Comparison of ENCODE assay signal across 8 mouse cellular contexts in genomic region chr17:25698446-25698845, GRCm38 (mm10). TPM values are rescaled to one million over a fixed set of nuclear protein-coding genes. Genes with fewer than 3 reads are reported as not detected.
DNase-seq lines count a peak whose midpoint lies in the region; ATAC-seq and TF ChIP-seq lines count a peak whose summit lies in the region.

No protein-coding gene starts in this region.

- DNase-seq in A20 (ENCODE audit: low read depth, low spot score) (peak; percentile 74), R1 (ENCODE audit: low read depth, low spot score) (peak; percentile 83)
- peak; percentile 90 to 92 for DNase-seq in cerebellum, postnatal 10 days
- peak; percentile 77 for DNase-seq in gastrocnemius, adult 18-20 months (ENCODE audit: low spot score)
- DNase-seq in liver, adult 2 months (ENCODE audit: extremely low read depth, low read depth, low spot score) = peak; percentile 34
- DNase-seq in ovary, postnatal 36 days (ENCODE audit: low spot score) = peak; percentile 49
- DNase-seq in thymus, postnatal 25 days = peak; percentile 69

- no peaks in the 10 kb centered on the region for H3K79me2 ChIP-seq in liver, adult 2 months (ENCODE audit: control insufficient read depth, insufficient read depth, low read length)

- 0 out of 2 replicates have a peak, but pooled peaks cover 3% of the 10 kb centered on the region for H3K27me3 ChIP-seq in kidney, embryonic 15.5 days
- H3K27me3 ChIP-seq in liver, adult 2 months (ENCODE audit: control insufficient read depth, insufficient read depth, low read length) = no peaks in the 10 kb centered on the region

- no peak overlapping the region for H3K4me3 ChIP-seq in kidney, embryonic 15.5 days (replicated peaks)
- no peak overlapping the region for H3K4me3 ChIP-seq in liver, adult 2 months (ENCODE audit: insufficient read depth, low read depth, low read length)

- no peaks in the 10 kb centered on the region for H3K36me3 ChIP-seq in kidney, embryonic 15.5 days
- H3K36me3 ChIP-seq in liver, adult 2 months (ENCODE audit: control insufficient read depth, insufficient read depth, low read length) = no peaks in the 10 kb centered on the region

- peak; percentile 56 for TF ChIP-seq CTCF in liver, adult 2 months (IDR thresholded peaks at IDR 0.05; ENCODE audit: low read depth, low read length)

- ATAC-seq in kidney, embryonic 15.5 days (replicated peaks; ENCODE audit: low FRiP score) = 0 out of 2 replicates have a peak, but pooled peaks have one; percentile 62

- H3K9me3 ChIP-seq in kidney, embryonic 15.5 days (replicated peaks) = no peaks in the 10 kb centered on the region

- no peak overlapping the region for H3K4me2 ChIP-seq in kidney, embryonic 15.5 days

- no peak overlapping the region for H3K9ac ChIP-seq in kidney, embryonic 15.5 days
- H3K9ac ChIP-seq in liver, adult 2 months (ENCODE audit: low read depth, low read length) = no peak overlapping the region

- no peak overlapping the region for H3K27ac ChIP-seq in kidney, embryonic 15.5 days
- H3K27ac ChIP-seq in liver, adult 2 months (replicated peaks; ENCODE audit: insufficient read depth, low read depth, low read length) = no peak overlapping the region

- 10% methylated on average over 7 of the region's 7 CpGs for WGBS in kidney, embryonic 15.5 days
- WGBS in liver, adult 2 months = 15% methylated on average over 7 of the region's 7 CpGs

- no peaks in the 10 kb centered on the region for H3K4me1 ChIP-seq in kidney, embryonic 15.5 days
- no peaks in the 10 kb centered on the region for H3K4me1 ChIP-seq in liver, adult 2 months (ENCODE audit: control insufficient read depth, insufficient read depth, low read length)

- no peak for TF ChIP-seq POLR2A in liver, adult 2 months (IDR thresholded peaks at IDR 0.05; ENCODE audit: extremely low read depth, insufficient read depth, low read length)

RNA-seq across cellular contexts. Expression of gene Gng13, which starts 18.5 kb away (rescaled TPM):
- total RNA-seq in gastrocnemius, adult 18-20 months (2021) = not detected
- 0.99 and 1.1 TPM in 2 replicates for polyA plus RNA-seq in kidney, embryonic 15.5 days (2015; fragmentation: Nextera tagmentation; extraction: Ambion mirVana)
- not detected in 2 replicates for total RNA-seq in liver, adult 2 months (2014; rRNA removed)
- polyA plus RNA-seq in liver, adult 2 months (2012; rRNA removed) = not detected in 2 replicates

RNA-seq across cellular contexts. Expression of gene Chtf18, which starts 28.8 kb away (rescaled TPM):
- 1 to 10 TPM in 1 of 2 experiments, under 1 TPM in 1; 0.47 to 1.1 TPM for total RNA-seq in gastrocnemius, adult 18-20 months (2021)
- 31.0 and 38.4 TPM in 2 replicates for polyA plus RNA-seq in kidney, embryonic 15.5 days (2015; fragmentation: Nextera tagmentation; extraction: Ambion mirVana)
- 0.18 and 0.47 TPM in 2 replicates for total RNA-seq in liver, adult 2 months (2014; rRNA removed)
- polyA plus RNA-seq in liver, adult 2 months (2012; rRNA removed) = 0.31 and 0.35 TPM in 2 replicates

RNA-seq across cellular contexts. Expression of gene Rpusd1, which starts 29.0 kb away (rescaled TPM):
- 1 to 10 TPM; 3.5 to 4.2 TPM for total RNA-seq in gastrocnemius, adult 18-20 months (2021)
- polyA plus RNA-seq in kidney, embryonic 15.5 days (2015; fragmentation: Nextera tagmentation; extraction: Ambion mirVana) = 19.3 and 20.7 TPM in 2 replicates
- total RNA-seq in liver, adult 2 months (2014; rRNA removed) = 1.0 and 2.1 TPM in 2 replicates
- 7.3 and 9.0 TPM in 2 replicates for polyA plus RNA-seq in liver, adult 2 months (2012; rRNA removed)

RNA-seq across cellular contexts. Expression of gene Mslnl, which starts 37.4 kb away (rescaled TPM):
- total RNA-seq in gastrocnemius, adult 18-20 months (2021) = not detected
- polyA plus RNA-seq in kidney, embryonic 15.5 days (2015; fragmentation: Nextera tagmentation; extraction: Ambion mirVana) = 0.08 TPM in 1 of 2 replicates, not detected in the other
- total RNA-seq in liver, adult 2 months (2014; rRNA removed) = not detected in 2 replicates
- not detected in 2 replicates for polyA plus RNA-seq in liver, adult 2 months (2012; rRNA removed)

RNA-seq across cellular contexts. Expression of gene Msln, which starts 55.7 kb away (rescaled TPM):
- under 1 TPM; 0.26 to 0.46 TPM for total RNA-seq in gastrocnemius, adult 18-20 months (2021)
- 5.6 and 6.3 TPM in 2 replicates for polyA plus RNA-seq in kidney, embryonic 15.5 days (2015; fragmentation: Nextera tagmentation; extraction: Ambion mirVana)
- total RNA-seq in liver, adult 2 months (2014; rRNA removed) = 0.34 and 0.74 TPM in 2 replicates
- polyA plus RNA-seq in liver, adult 2 months (2012; rRNA removed) = 1.1 and 2.0 TPM in 2 replicates

Comparison
In these comparisons a context has a peak if more than half of its experiments do, and no peak if none do; other contexts are left out.
1. DNase-seq: peak in every context shown above with its lines; median percentile 91 in cerebellum, postnatal 10 days; 83 in R1; 77 in gastrocnemius, adult 18-20 months; 74 in A20; 69 in thymus, postnatal 25 days; 49 in ovary, postnatal 36 days; 34 in liver, adult 2 months.